Mouse (Mus musculus) liver, postnatal 0 days (tissue): ENCODE measurements around the gene Rps15a. TPM values are rescaled to one million over a fixed set of nuclear protein-coding genes. Genes with fewer than 3 reads are reported as not detected.

Experiments used
- ATAC-seq: fragments of 200-750 bp; cut with Nextera tagmentation; 2 replicates; pipeline ENCODE4 v1.8.0; 2017; ENCODE audit warnings: mild to moderate bottlenecking, moderate library complexity
- DNase-seq: peaks from one replicate; pipeline ENCODE4 v3.0.0-alpha.2; 2016
- H3K27ac ChIP-seq: fragments of 300-500 bp; sonication (generic); 2 replicates; pipeline ENCODE4 v1.5.1; 2014; ENCODE audit warnings: antibody characterized with exemption, moderate library complexity, mild to moderate bottlenecking, low read depth
- H3K27me3 ChIP-seq: fragments of 300-500 bp; sonication (generic); 2 replicates; pipeline ENCODE4 v1.6.1; 2014; ENCODE audit warnings: low read length, control low read depth, mixed read lengths; ENCODE audit not compliant: insufficient read depth
- H3K36me3 ChIP-seq: fragments of 300-500 bp; sonication (generic); replicated peaks from 2 replicates; pipeline ENCODE4 v1.6.1; 2014; ENCODE audit warnings: mild to moderate bottlenecking, control low read depth, low read length, moderate library complexity, mixed read lengths; ENCODE audit not compliant: insufficient read depth
- H3K4me1 ChIP-seq: fragments of 300-500 bp; sonication (generic); 2 replicates; pipeline ENCODE4 v1.6.1; 2014; ENCODE audit warnings: antibody characterized with exemption, mild to moderate bottlenecking, control low read depth; ENCODE audit not compliant: insufficient read depth
- H3K4me2 ChIP-seq: fragments of 300-500 bp; sonication (generic); 2 replicates; pipeline ENCODE4 v1.6.1; 2014; ENCODE audit warnings: low read depth, mild to moderate bottlenecking, low read length, moderate library complexity, mixed read lengths
- H3K4me3 ChIP-seq: fragments of 300-500 bp; sonication (generic); 2 replicates; pipeline ENCODE4 v1.5.1; 2014; ENCODE audit warnings: low read depth, low read length
- H3K9ac ChIP-seq: fragments of 300-500 bp; sonication (generic); replicated peaks from 2 replicates; pipeline ENCODE4 v1.6.1; 2014; ENCODE audit warnings: mild to moderate bottlenecking, moderate library complexity
- H3K9me3 ChIP-seq: fragments of 300-500 bp; sonication (generic); 2 replicates; pipeline ENCODE4 v1.6.1; 2016; ENCODE audit warnings: mild to moderate bottlenecking, control low read depth, low read length, mixed read lengths
- CTCF ChIP-seq: sonication (generic); IDR thresholded peaks from 2 replicates; pipeline ENCODE4 v1.5.1; 2016; ENCODE audit warnings: antibody characterized with exemption, low read depth
- EP300 ChIP-seq: IDR thresholded peaks from 2 replicates; pipeline ENCODE4 v1.6.1; 2016; ENCODE audit warnings: antibody characterized with exemption, low read depth, mild to moderate bottlenecking
- WGBS: fragments of 180-500 bp; shearing (Covaris S2); extraction: QIAGEN DNeasy Blood & Tissue Kit; methylation state at CpG from one replicate; pipeline ENCODE4 v1.1.7; 2014; ENCODE audit not compliant: insufficient replicate concordance; 5-methylcytosine and 5-hydroxymethylcytosine counted together
- polyA plus RNA-seq: library from polyadenylated mRNA; unstranded; fragments of >200 nt; fragmentation: Nextera tagmentation; extraction: Ambion mirVana; gene quantifications from 2 replicates; pipeline ENCODE4 v1.2.1, GENCODE M21; 2015

Gene Rps15a
- polyA plus RNA-seq, 1 experiment from 2014 or later: 414 TPM

DNA sequence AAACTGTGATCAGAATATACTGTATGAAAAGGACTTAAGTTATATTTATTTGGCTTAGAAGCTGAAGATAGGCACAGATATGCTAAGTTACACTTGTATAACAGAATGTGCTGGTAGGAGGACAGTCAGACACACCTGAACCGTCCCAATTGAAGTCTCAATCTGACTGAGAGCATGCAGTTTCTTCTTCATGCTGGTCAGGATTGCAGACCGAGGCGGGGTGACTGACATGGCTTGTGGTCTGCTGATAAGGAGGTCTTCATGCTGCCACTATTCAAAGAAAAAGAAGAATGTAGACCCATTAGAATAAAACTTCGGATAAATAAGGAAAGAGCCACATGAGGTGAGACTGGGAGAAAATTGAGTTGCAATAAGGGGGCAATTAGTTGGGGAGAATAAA is 27.1 kb upstream of the Rps15a start:
- TF ChIP-seq EP300: peak; percentile 41; the same call in 1 of the 2 replicates
- TF ChIP-seq CTCF: no peak
- H3K9me3 ChIP-seq: no peaks in the 10 kb centered on the region
- no peak overlapping the region for H3K4me2 ChIP-seq
- H3K27me3 ChIP-seq: no peaks in the 10 kb centered on the region
- H3K4me3 ChIP-seq: no peak overlapping the region
- 0 out of 2 replicates have a peak, but pooled peaks cover 3% of the 10 kb centered on the region for H3K4me1 ChIP-seq
- H3K27ac ChIP-seq: peak overlapping the region; percentile 9; the same call in 1 of the 2 replicates
- peaks cover 70% of the 10 kb centered on the region for H3K36me3 ChIP-seq
- peak; percentile 84 for ATAC-seq
- no peak overlapping the region for H3K9ac ChIP-seq
- DNase-seq: no peak
- WGBS: 50% methylated on average over 4 of the region's 4 CpGs

DNA sequence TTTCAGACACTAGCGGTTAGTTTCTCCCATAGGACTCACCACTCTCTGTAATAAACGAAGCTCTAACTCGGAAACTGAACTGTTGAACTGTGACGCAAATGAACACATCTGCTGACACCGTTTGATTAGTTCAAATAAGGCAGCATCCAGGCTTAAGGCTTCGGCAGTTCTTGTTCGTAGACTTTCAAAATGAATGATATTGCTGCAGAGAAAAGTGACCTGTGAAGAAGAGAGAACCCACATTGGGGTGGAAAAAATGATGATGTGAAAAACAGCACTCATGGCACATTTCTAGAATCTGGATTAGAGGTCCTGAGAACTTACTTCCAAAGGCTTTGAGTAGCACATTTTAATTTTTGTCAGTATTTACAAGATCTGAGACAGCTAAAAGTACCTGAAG is 25.3 kb upstream of the Rps15a start:
- WGBS: 85% methylated on average over 7 of the region's 7 CpGs
- no peak for TF ChIP-seq EP300
- no peak for TF ChIP-seq CTCF
- Histone ChIP-seq H3K9ac (no peak overlapping the region), H3K27ac (no peak overlapping the region), H3K4me1 (0 out of 2 replicates have a peak, but pooled peaks cover 3% of the 10 kb centered on the region), H3K4me3 (no peak overlapping the region), H3K36me3 (peaks cover 80% of the 10 kb centered on the region), H3K4me2 (no peak overlapping the region), H3K27me3 (no peaks in the 10 kb centered on the region), H3K9me3 (no peaks in the 10 kb centered on the region)
- ATAC-seq: no peak
- DNase-seq: no peak

DNA sequence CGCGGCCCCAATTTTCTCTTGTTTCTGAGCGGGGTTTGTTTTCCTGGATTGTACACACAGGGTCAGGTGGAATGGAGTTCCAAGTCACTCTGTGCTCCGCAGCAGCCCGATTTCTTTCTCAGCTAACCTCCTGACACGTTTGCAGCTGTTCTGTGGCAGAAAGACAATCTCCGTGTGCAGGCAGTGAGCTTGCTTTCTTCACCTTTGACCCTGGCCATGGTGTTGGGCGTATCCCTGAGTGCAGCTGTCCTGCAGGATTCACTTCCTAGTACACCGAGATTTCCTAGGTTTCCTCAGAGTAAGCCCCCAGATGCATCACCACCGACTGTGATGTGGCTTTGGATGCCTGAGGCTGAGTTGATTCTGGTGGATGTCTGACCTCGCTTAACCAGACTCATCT is 19.1 kb upstream of the Rps15a start:
- H3K4me3 ChIP-seq: no peak overlapping the region
- no peak overlapping the region for H3K9ac ChIP-seq
- no peak for DNase-seq
- no peak overlapping the region for H3K4me2 ChIP-seq
- peaks cover 46% of the 10 kb centered on the region for H3K36me3 ChIP-seq
- peaks cover 5% of the 10 kb centered on the region; the same call in 1 of the 2 replicates for H3K4me1 ChIP-seq
- H3K27me3 ChIP-seq: no peaks in the 10 kb centered on the region
- 85% methylated on average over 11 of the region's 11 CpGs for WGBS
- no peaks in the 10 kb centered on the region for H3K9me3 ChIP-seq
- TF ChIP-seq EP300: no peak
- TF ChIP-seq CTCF: no peak
- no peak for ATAC-seq
- no peak overlapping the region for H3K27ac ChIP-seq

DNA sequence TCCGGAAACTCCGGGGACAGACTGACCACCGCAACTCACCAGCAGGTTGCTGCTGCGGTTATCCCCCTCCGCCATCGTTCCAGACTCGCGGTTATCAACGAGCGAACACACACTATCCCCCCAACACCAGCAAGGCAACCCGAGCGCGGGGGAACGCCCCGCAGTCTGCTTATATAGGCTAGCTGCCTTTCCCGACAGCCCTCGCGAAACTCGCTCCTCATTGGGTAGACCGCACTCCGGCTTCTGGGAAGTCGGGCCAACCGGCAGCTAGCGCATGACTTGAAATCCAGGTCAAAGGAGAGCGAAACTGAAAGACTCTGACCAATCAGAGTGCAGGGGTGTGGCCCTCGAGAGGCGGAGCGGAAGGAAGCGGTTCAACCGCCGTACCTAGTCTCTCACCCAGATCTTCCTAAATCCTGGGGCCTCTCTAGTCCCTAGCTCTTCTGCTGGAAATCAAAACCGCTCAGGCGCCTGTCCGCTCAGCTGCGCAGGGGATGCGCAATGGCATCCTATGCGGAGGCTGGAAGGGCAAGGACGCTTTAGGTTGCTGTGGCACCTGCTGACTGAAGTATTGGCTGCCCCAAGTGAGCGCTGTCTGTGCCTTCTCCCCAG is 13.5 kb upstream of the Rps15a start, which contains the start of gene Arl6ip1:
Gene Arl6ip1, minus strand, starts transcription at position 233 of the 612 bp plus-strand sequence.
- DNase-seq (peak; percentile 98), ATAC-seq (peak; percentile 99)
- Histone ChIP-seq H3K9me3 (no peaks in the 10 kb centered on the region), H3K36me3 (peaks cover 16% of the 10 kb centered on the region), H3K4me1 (peaks cover 28% of the 10 kb centered on the region), H3K4me2 (peak within 1 kb of the TSS; percentile 81), H3K27ac (peak within 1 kb of the TSS; percentile 97), H3K4me3 (peak within 1 kb of the TSS; percentile 89), H3K9ac (peak within 1 kb of the TSS; percentile 96), H3K27me3 (no peaks in the 10 kb centered on the region)
- whole genome bisulfite sequencing: under 1% methylated on average over 39 of the region's 39 CpGs
- TF ChIP-seq CTCF (no peak), EP300 (peak; percentile 85)

DNA sequence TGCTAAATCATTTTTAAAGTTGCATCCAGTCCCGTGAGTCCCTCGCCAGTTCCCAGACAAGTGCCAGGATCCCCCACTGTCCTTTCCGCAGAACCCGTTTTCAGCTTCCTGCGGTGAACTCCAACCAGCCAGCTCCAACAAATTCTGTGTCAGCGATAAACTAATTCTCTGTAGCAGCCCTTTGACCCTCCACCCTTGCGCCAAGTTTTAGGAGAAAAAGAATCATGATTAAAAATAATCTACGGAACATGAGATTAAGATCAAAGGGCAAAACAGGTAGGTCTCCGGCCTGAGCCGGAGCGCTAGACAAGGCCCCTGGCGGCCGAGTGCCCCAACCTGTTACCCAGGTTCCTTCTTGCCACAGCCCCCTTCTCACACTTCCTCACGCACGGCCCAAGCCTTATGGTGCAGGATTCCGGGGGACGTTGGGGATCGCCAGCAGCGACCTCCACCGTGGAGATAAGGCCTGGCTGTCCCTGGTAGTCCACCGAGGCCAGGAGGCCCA is 13.0 kb upstream of the Rps15a start:
- Histone ChIP-seq H3K27me3 (no peaks in the 10 kb centered on the region), H3K4me1 (peaks cover 28% of the 10 kb centered on the region), H3K4me3 (peak overlapping the region; percentile 89), H3K9me3 (no peaks in the 10 kb centered on the region), H3K27ac (peak overlapping the region; percentile 97), H3K36me3 (peaks cover 20% of the 10 kb centered on the region), H3K9ac (peak overlapping the region; percentile 96), H3K4me2 (peak overlapping the region; percentile 81)
- TF ChIP-seq EP300: no peak
- no peak for TF ChIP-seq CTCF
- ATAC-seq (peak; percentile 47), DNase-seq (no peak)
- WGBS: 0% methylated on average over 21 of the region's 21 CpGs

DNA sequence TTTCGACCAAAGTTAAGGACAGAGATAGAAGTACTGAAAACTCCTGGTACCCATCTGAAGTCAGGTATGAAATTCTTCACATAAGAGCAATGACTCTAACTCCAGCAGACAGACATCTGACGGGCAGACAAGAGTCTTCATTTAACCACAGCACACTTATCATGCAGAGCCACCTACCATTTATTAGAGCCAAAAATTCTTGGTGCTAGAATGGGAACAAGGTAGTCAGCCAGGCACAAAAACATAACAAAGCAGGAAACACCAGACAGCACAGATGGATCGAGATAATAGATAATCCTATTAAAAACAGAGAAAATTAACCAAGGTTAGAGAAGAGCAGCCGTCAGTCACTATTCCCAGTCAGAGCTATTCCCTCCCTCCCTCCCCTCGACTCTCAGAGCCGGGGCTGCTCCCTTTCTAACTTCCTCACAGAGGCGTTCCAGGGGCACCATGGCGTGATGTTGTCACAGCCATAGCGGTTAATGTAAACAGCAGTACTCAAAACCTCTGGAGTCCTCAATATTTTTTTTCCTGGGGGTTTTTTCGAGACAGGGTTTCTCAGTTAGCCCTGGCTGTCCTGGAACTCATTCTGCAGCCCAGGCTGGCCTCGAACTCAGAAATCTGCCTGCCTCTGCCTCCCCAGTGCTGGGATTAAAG is 10.4 kb upstream of the Rps15a start:
- Histone ChIP-seq H3K4me2 (peak overlapping the region; percentile 81), H3K9ac (0 out of 2 replicates have a peak overlapping the region, but pooled peaks have one; percentile 45), H3K4me1 (peaks cover 28% of the 10 kb centered on the region), H3K27ac (no peak overlapping the region), H3K9me3 (no peaks in the 10 kb centered on the region), H3K36me3 (peaks cover 41% of the 10 kb centered on the region), H3K4me3 (peak overlapping the region; percentile 89), H3K27me3 (no peaks in the 10 kb centered on the region)
- 57% methylated on average over 11 of the region's 11 CpGs for WGBS
- DNase-seq: peak; percentile 13
- no peak for ATAC-seq
- TF ChIP-seq CTCF: no peak
- TF ChIP-seq EP300: no peak
